Mouse (Mus musculus): ENCODE measurements around the gene Gm8882. TPM values are rescaled to one million over a fixed set of nuclear protein-coding genes. Genes with fewer than 3 reads are reported as not detected.
"Not testable (repeated sequence)": the region's sequence is repeated elsewhere in the genome, so short reads cannot be mapped to it uniquely, and the experiment has no call there.

Gene Gm8882
- polyA plus RNA-seq (2015; fragmentation: Nextera tagmentation; extraction: Ambion mirVana): not detected in 2 replicates

DNA sequence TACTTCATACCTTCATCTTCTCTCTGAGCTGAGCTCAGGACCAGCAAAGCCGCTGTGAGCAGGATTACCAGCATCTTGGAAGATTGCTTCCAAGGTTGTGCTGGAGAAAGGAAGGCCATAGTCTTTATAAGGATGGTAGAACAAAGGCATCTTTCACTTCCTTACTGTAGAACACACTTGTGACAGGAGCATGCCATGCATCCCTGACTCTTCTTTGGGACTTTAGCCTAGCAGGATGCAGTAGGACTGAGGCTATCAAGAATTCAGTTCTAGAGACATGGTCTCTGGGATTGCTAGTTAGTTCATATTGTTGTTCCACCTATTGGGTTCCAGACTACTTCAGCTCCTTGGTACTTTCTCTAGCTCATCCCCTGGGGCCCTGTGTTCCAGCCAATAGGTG is at the start of gene Gm8882:
Gene Gm8882 (minus strand): TSS at position 101 of the 400 bp plus-strand sequence.
- not testable (repeated sequence) for H3K4me2 ChIP-seq; H3K36me3 ChIP-seq; H3K9me3 ChIP-seq; H3K4me3 ChIP-seq; ATAC-seq (ENCODE audit: extremely low read depth, insufficient number of reproducible peaks, low FRiP score, low TSS enrichment); H3K27ac ChIP-seq (replicated peaks); H3K4me1 ChIP-seq; H3K9ac ChIP-seq; H3K27me3 ChIP-seq (replicated peaks)
- WGBS: 65% methylated on average over 1 of the region's 1 CpGs

DNA sequence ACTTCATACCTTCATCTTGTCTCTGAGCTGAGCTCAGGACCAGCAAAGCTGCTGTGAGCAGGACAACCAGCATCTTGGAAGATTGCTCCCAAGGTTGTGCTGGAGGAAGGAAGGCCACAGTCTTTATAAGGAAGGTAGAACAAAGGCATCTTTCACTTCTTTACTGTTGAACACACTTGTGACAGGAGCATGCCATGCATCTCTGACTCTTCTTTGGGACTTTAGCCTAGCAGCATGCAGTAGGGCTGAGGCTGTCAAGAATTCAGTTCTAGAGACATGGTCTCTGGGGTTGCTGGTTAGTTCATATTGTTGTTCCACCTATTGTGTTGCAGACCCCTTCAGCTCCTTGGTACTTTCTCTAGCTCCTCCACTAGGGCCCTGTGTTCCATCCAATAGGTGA is 49.3 kb downstream of the Gm8882 start, which contains the start of gene Prpmp5:
Gene Prpmp5 (minus strand): TSS at position 101 of the 400 bp plus-strand sequence.
- not testable (repeated sequence) for ATAC-seq (ENCODE audit: extremely low read depth, insufficient number of reproducible peaks, low FRiP score, low TSS enrichment); H3K9me3 ChIP-seq

More for the DNA sequence above, 49.3 kb downstream of the Gm8882 start, which contains the start of gene Prpmp5:
- H3K4me3 ChIP-seq; H3K4me1 ChIP-seq; H3K4me2 ChIP-seq; H3K27ac ChIP-seq (replicated peaks); H3K9ac ChIP-seq; H3K27me3 ChIP-seq (replicated peaks); H3K36me3 ChIP-seq: not testable (repeated sequence)

Other genes with a start within 250 kb of the Gm8882 start
- not detected in 2 replicates for gene Prb1, start 153.6 kb downstream of the Gm8882 start, polyA plus RNA-seq (2015; fragmentation: Nextera tagmentation; extraction: Ambion mirVana)
- gene Prpmp5, start 49.4 kb downstream of the Gm8882 start, polyA plus RNA-seq (2015; fragmentation: Nextera tagmentation; extraction: Ambion mirVana): not detected in 2 replicates
- gene Prh1, start 205.7 kb upstream of the Gm8882 start, polyA plus RNA-seq (2015; fragmentation: Nextera tagmentation; extraction: Ambion mirVana): not detected in 2 replicates
- gene Prp2, start 231.8 kb upstream of the Gm8882 start, polyA plus RNA-seq (2015; fragmentation: Nextera tagmentation; extraction: Ambion mirVana): not detected in 2 replicates

All from heart, embryonic 13.5 days (tissue).